Mouse (Mus musculus) myocyte (in vitro differentiated cells): ENCODE results near the gene Baiap2l2.

ENCODE experiments used
- POLR2A ChIP-seq: IDR thresholded peaks from one replicate; pipeline ENCODE4 v1.6.1; 2011; ENCODE audit warnings: low read depth, mild to moderate bottlenecking, control low read depth, moderate library complexity; ENCODE audit not compliant: insufficient read length
- POLR2AphosphoS2 ChIP-seq: IDR thresholded peaks from one replicate; pipeline ENCODE4 v1.6.1; 2011; ENCODE audit warnings: low read depth, control low read depth; ENCODE audit not compliant: insufficient read length
- SRF ChIP-seq: IDR thresholded peaks from one replicate; pipeline ENCODE4 v1.6.1; 2011; ENCODE audit warnings: low read depth; ENCODE audit not compliant: control insufficient read depth, insufficient read length

- TF ChIP-seq SRF (no peak), POLR2A (no peak), POLR2AphosphoS2 (no peak)
Observed at GRCm38 (mm10) chr15:79329979-79330363, 44.6 kb upstream of the Baiap2l2 start.
